Mouse (Mus musculus) limb, embryonic 12.5 days (tissue): ENCODE results near the gene Lhfpl3. TPM values are rescaled to one million over a fixed set of nuclear protein-coding genes. Genes with fewer than 3 reads are reported as not detected.

ENCODE experiments used
- ATAC-seq: fragments of 200-750 bp; cut with Nextera tagmentation; 2 replicates; pipeline ENCODE4 v1.8.0; 2017; ENCODE audit warnings: low read depth, moderate TSS enrichment; ENCODE audit not compliant: insufficient number of reproducible peaks, insufficient read depth, low FRiP score, low TSS enrichment
- H3K27ac ChIP-seq: fragments of 300-500 bp; sonication (generic); 2 replicates; pipeline ENCODE4 v1.5.1; 2016; ENCODE audit warnings: mild to moderate bottlenecking, moderate library complexity
- H3K27me3 ChIP-seq: fragments of 300-500 bp; sonication (generic); 2 replicates; pipeline ENCODE4 v1.6.1; 2016; ENCODE audit warnings: mild to moderate bottlenecking, moderate library complexity
- H3K36me3 ChIP-seq: fragments of 300-500 bp; sonication (generic); 2 replicates; pipeline ENCODE4 v1.6.1; 2016; ENCODE audit warnings: mild to moderate bottlenecking, moderate library complexity
- H3K4me1 ChIP-seq: fragments of 300-500 bp; sonication (generic); replicated peaks from 2 replicates; pipeline ENCODE4 v1.6.1; 2016
- H3K4me2 ChIP-seq: fragments of 300-500 bp; sonication (generic); 2 replicates; pipeline ENCODE4 v1.6.1; 2016; ENCODE audit warnings: mild to moderate bottlenecking, moderate library complexity
- H3K4me3 ChIP-seq: fragments of 300-500 bp; sonication (generic); replicated peaks from 2 replicates; pipeline ENCODE4 v1.5.1; 2016; ENCODE audit warnings: mild to moderate bottlenecking
- H3K9ac ChIP-seq: fragments of 300-500 bp; sonication (generic); replicated peaks from 2 replicates; pipeline ENCODE4 v1.6.1; 2016; ENCODE audit warnings: mild to moderate bottlenecking, moderate library complexity
- H3K9me3 ChIP-seq: fragments of 300-500 bp; sonication (generic); 2 replicates; pipeline ENCODE4 v1.6.1; 2016; ENCODE audit warnings: mild to moderate bottlenecking, moderate library complexity
- microRNA-seq: library from miRNA; unstranded; fragments of <30 nt; microRNA quantifications from one replicate; pipeline ENCODE4, GENCODE M21; 2017
- polyA plus RNA-seq: library from polyadenylated mRNA; unstranded; fragments of >200 nt; fragmentation: Nextera tagmentation; extraction: Ambion mirVana; gene quantifications from 2 replicates; pipeline ENCODE4 v1.2.1, GENCODE M21; 2016

Gene Lhfpl3
- polyA plus RNA-seq, 1 experiment from 2014 or later, result 0.10 TPM

DNA sequence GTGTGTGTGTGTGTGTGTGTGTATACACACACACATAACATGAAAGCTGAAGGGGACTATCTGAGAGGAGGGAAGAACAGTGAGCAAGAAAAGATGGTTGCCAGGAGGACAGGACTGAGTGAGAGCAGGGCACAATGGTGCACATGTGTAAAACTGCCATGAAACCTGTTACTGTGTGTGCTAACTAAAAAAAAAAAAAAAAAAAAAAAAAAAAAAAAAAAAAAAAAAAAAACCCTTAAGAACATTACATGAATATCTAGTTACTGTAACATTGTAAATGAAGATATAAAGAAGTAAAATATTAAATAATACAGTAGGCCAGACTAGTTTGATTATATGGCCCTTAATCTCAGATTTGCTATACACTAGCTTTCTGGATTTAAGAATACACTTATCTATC lies 543.3 kb downstream of the Lhfpl3 start:
- Histone ChIP-seq H3K9ac (no peak overlapping the region), H3K27me3 (no peaks in the 10 kb centered on the region), H3K9me3 (no peaks in the 10 kb centered on the region), H3K4me2 (no peak overlapping the region), H3K36me3 (no peaks in the 10 kb centered on the region), H3K4me3 (no peak overlapping the region), H3K4me1 (no peaks in the 10 kb centered on the region), H3K27ac (no peak overlapping the region)
- ATAC-seq, result no peak

Small RNA genes lying within 50 kb of the gene (microRNA-seq; reads per million reads assigned to microRNA genes)
- not detected for gene Gm28022
- not detected for gene Gm44363

Other genes with a start within 250 kb of the Lhfpl3 start
- 46.6 and 49.1 TPM in 2 replicates for gene Orc5, start 195.6 kb upstream of the Lhfpl3 start, polyA plus RNA-seq